Mouse (Mus musculus) hindbrain, embryonic 12.5 days (tissue): ENCODE measurements around the gene Gm17402. TPM values are rescaled to one million over a fixed set of nuclear protein-coding genes. Genes with fewer than 3 reads are reported as not detected.

Experiments used
- ATAC-seq: fragments of 200-750 bp; cut with Nextera tagmentation; 2 replicates; pipeline ENCODE4 v1.8.0; 2017; ENCODE audit warnings: moderate TSS enrichment; ENCODE audit not compliant: low FRiP score
- H3K27ac ChIP-seq: fragments of 300-500 bp; sonication (generic); 2 replicates; pipeline ENCODE4 v1.5.1; 2016; ENCODE audit warnings: mild to moderate bottlenecking
- H3K27me3 ChIP-seq: fragments of 300-500 bp; sonication (generic); 2 replicates; pipeline ENCODE4 v1.6.1; 2016; ENCODE audit warnings: mild to moderate bottlenecking
- H3K36me3 ChIP-seq: fragments of 300-500 bp; sonication (generic); 2 replicates; pipeline ENCODE4 v1.6.1; 2016; ENCODE audit warnings: mild to moderate bottlenecking
- H3K4me1 ChIP-seq: fragments of 300-500 bp; sonication (generic); 2 replicates; pipeline ENCODE4 v1.6.1; 2016
- H3K4me2 ChIP-seq: fragments of 300-500 bp; sonication (generic); replicated peaks from 2 replicates; pipeline ENCODE4 v1.6.1; 2016; ENCODE audit warnings: mild to moderate bottlenecking
- H3K4me3 ChIP-seq: fragments of 300-500 bp; sonication (generic); 2 replicates; pipeline ENCODE4 v1.5.1; 2016; ENCODE audit warnings: mild to moderate bottlenecking
- H3K9ac ChIP-seq: fragments of 300-500 bp; sonication (generic); 2 replicates; pipeline ENCODE4 v1.6.1; 2016; ENCODE audit warnings: mild to moderate bottlenecking, moderate library complexity
- H3K9me3 ChIP-seq: fragments of 300-500 bp; sonication (generic); replicated peaks from 2 replicates; pipeline ENCODE4 v1.6.1; 2016; ENCODE audit warnings: mild to moderate bottlenecking
- WGBS: fragments of 180-500 bp; shearing (Covaris S2); methylation state at CpG from one replicate; pipeline ENCODE4 v1.1.7; 2016; 5-methylcytosine and 5-hydroxymethylcytosine counted together
- polyA plus RNA-seq: library from polyadenylated mRNA; unstranded; fragments of >200 nt; fragmentation: Nextera tagmentation; extraction: Ambion mirVana; gene quantifications from 2 replicates; pipeline ENCODE4 v1.2.1, GENCODE M21; 2016

Gm17402 gene
- polyA plus RNA-seq, 1 experiment from 2014 or later = not detected

- no peak overlapping the region for H3K4me2 ChIP-seq
- H3K4me1 ChIP-seq = no peaks in the 10 kb centered on the region
- H3K9ac ChIP-seq = no peak overlapping the region
- no peaks in the 10 kb centered on the region for H3K36me3 ChIP-seq
- ATAC-seq = no peak; the same call in 1 of the 2 replicates
- H3K27me3 ChIP-seq = no peaks in the 10 kb centered on the region
- no peak overlapping the region for H3K27ac ChIP-seq
- no peak overlapping the region for H3K4me3 ChIP-seq
- no peaks in the 10 kb centered on the region for H3K9me3 ChIP-seq
- WGBS = 74% methylated on average over 12 of the region's 12 CpGs
Observed at GRCm38 (mm10) chr3:67351406-67352127, 23.4 kb downstream of the Gm17402 start.

GRCm38 (mm10) chr3:67346674-67347073, 28.3 kb downstream of the Gm17402 start:
- no peak for ATAC-seq
- no peaks in the 10 kb centered on the region for H3K36me3 ChIP-seq
- no peak overlapping the region for H3K9ac ChIP-seq
- no peaks in the 10 kb centered on the region for H3K4me1 ChIP-seq
- H3K27ac ChIP-seq = no peak overlapping the region
- H3K4me2 ChIP-seq = no peak overlapping the region
- WGBS = 78% methylated on average over 2 of the region's 2 CpGs
- H3K4me3 ChIP-seq = no peak overlapping the region
- H3K9me3 ChIP-seq = no peaks in the 10 kb centered on the region
- H3K27me3 ChIP-seq = no peaks in the 10 kb centered on the region

GRCm38 (mm10) chr3:67344599-67344998, 30.4 kb downstream of the Gm17402 start:
- Histone ChIP-seq H3K27ac (no peak overlapping the region), H3K9me3 (no peaks in the 10 kb centered on the region), H3K4me3 (no peak overlapping the region), H3K4me2 (no peak overlapping the region), H3K27me3 (no peaks in the 10 kb centered on the region), H3K36me3 (no peaks in the 10 kb centered on the region), H3K9ac (no peak overlapping the region), H3K4me1 (no peaks in the 10 kb centered on the region)
- WGBS = 12% methylated on average over 2 of the region's 2 CpGs
- ATAC-seq = no peak

- Histone ChIP-seq H3K9ac (no peak overlapping the region), H3K27me3 (no peaks in the 10 kb centered on the region), H3K4me3 (no peak overlapping the region), H3K27ac (no peak overlapping the region), H3K4me2 (no peak overlapping the region), H3K9me3 (no peaks in the 10 kb centered on the region), H3K4me1 (no peaks in the 10 kb centered on the region), H3K36me3 (no peaks in the 10 kb centered on the region)
- WGBS = 57% methylated on average over 5 of the region's 5 CpGs
- ATAC-seq = no peak
Observed at GRCm38 (mm10) chr3:67343004-67343662, 31.8 kb downstream of the Gm17402 start.

GRCm38 (mm10) chr3:67340921-67341320, 34.0 kb downstream of the Gm17402 start:
- H3K4me3 ChIP-seq = no peak overlapping the region
- no peaks in the 10 kb centered on the region for H3K4me1 ChIP-seq
- H3K27me3 ChIP-seq = no peaks in the 10 kb centered on the region
- no peaks in the 10 kb centered on the region for H3K9me3 ChIP-seq
- WGBS = 50% methylated on average over 7 of the region's 7 CpGs
- no peak overlapping the region for H3K27ac ChIP-seq
- no peak overlapping the region for H3K4me2 ChIP-seq
- no peaks in the 10 kb centered on the region for H3K36me3 ChIP-seq
- no peak overlapping the region for H3K9ac ChIP-seq
- ATAC-seq = peak; percentile 80

DNA sequence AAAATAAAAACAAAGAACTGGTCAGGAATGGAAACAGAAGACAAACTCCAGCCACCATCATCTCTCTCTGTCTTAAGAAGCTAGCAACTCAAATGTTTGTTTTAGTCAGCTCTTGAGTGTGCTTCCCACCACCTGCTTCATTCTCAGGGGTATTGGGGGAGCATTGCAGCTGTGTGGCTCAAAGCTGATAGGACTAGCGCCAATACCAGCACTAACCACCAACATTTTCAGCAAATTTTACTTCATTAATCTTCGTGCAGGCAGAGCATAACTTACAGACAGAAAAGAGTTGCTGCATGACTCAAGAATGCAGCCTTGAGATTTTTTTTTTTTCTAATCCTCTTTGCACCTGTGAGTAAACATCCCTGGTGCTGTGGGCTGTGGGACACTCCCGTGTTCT, 35.4 kb downstream of the Gm17402 start:
- no peak overlapping the region for H3K4me3 ChIP-seq

DNA sequence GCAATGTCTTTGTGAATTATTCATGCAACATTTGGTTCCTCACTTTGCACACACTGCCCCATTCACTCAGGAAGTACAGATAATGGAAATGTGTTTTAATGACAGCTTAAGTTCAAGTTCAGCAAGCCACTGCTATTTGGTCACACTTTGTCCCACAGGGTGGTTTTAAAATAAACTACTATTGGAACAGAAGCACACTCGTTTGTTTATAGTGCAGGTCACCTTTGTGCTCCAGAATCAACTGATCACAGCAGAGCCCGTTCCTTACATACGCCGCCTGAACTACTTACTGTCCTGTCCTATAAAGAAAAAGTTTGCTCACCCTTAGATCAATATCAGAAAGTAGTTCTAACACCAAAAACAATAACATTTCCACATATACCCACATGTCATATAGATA, 52.5 kb downstream of the Gm17402 start:
- ATAC-seq = no peak
- Histone ChIP-seq H3K9ac (no peak overlapping the region), H3K4me3 (no peak overlapping the region), H3K36me3 (no peaks in the 10 kb centered on the region), H3K9me3 (no peaks in the 10 kb centered on the region), H3K27ac (no peak overlapping the region), H3K4me1 (no peaks in the 10 kb centered on the region), H3K27me3 (no peaks in the 10 kb centered on the region), H3K4me2 (no peak overlapping the region)
- WGBS = 80% methylated on average over 4 of the region's 4 CpGs

More for the DNA sequence above, 35.4 kb downstream of the Gm17402 start:
- Histone ChIP-seq H3K9ac (no peak overlapping the region), H3K9me3 (no peaks in the 10 kb centered on the region), H3K4me2 (no peak overlapping the region), H3K4me1 (no peaks in the 10 kb centered on the region), H3K27ac (no peak overlapping the region), H3K36me3 (no peaks in the 10 kb centered on the region), H3K27me3 (no peaks in the 10 kb centered on the region)
- no peak for ATAC-seq
- 51% methylated on average over 3 of the region's 3 CpGs for WGBS

Other genes starting within 250 kb of the Gm17402 start
- gene Mlf1, start 1.1 kb downstream of the Gm17402 start, polyA plus RNA-seq = 39.6 and 44.0 TPM in 2 replicates
- gene Gfm1, start 54.9 kb upstream of the Gm17402 start, polyA plus RNA-seq = 38.5 and 39.6 TPM in 2 replicates
- gene Lxn, start 88.8 kb upstream of the Gm17402 start, polyA plus RNA-seq = 125 and 139 TPM in 2 replicates
- gene Rarres1, start 140.4 kb upstream of the Gm17402 start, polyA plus RNA-seq = 1.3 and 1.6 TPM in 2 replicates
- 56.0 and 57.1 TPM in 2 replicates for gene Mfsd1, start 207.6 kb upstream of the Gm17402 start, polyA plus RNA-seq